Mouse (Mus musculus): ENCODE measurements around the gene Serf2. TPM values are rescaled to one million over a fixed set of nuclear protein-coding genes. Genes with fewer than 3 reads are reported as not detected.

Serf2 gene
- 459 and 792 TPM in 2 replicates for polyA plus RNA-seq (2012; rRNA removed)
- 635 and 646 TPM in 2 replicates for polyA plus RNA-seq (2014; fragmentation: Nextera tagmentation; extraction: Ambion mirVana)

DNA sequence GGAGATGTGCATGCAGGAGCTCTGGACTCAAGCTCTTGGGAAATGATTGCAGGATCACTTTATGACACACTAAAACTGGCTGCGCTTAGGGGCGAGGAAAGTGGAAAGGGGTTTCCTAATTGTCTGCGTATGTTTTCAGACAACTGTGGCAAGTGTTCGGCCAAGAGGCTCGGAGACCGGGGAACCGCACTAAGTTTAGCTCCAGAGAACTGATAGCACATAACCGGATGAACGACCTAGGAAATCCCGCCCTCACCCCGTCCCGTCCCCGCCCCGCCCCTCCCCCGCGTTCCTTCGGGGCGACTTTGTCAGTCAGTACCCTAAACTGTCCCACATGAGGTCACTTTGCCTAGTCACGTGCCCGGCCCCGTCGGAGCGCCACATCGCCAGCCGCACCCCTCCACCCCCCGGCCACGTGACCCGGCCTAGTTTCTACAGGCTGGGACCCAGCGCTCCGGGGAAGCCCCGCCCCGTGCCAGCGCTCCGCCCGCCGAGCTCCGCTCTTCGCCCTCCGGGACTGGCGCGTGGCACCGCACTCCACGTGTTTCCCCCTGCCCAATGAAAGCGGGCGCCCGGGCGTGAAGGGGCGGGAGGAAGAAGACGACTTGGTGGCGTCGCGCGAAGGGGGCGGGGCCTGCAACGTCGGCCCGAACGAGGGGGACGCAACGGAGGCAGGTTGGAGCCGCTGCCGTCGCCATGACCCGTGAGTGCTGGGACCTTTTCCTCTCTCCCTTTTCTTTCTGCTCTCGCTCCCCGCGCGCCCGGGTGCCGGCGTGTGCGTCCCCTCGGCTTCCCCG, at the start of gene Serf2:
Gene Serf2 (plus strand): TSS at position 457 of the 797 bp plus-strand sequence.
- peak within 1 kb of the TSS; percentile 99 for H3K4me3 ChIP-seq (replicated peaks; ENCODE audit: low read length)
- H3K27me3 ChIP-seq (ENCODE audit: control insufficient read depth, insufficient read depth, low read length), result no peaks in the 10 kb centered on the region
- no peaks in the 10 kb centered on the region for H3K9me3 ChIP-seq (ENCODE audit: control insufficient read depth, low read length)
- peak within 1 kb of the TSS; percentile 93 for H3K9ac ChIP-seq (ENCODE audit: low read depth, low read length, severe bottlenecking)
- peaks cover 32% of the 10 kb centered on the region for H3K36me3 ChIP-seq (ENCODE audit: control insufficient read depth, insufficient read depth, low read length)
- ATAC-seq (ENCODE audit: low FRiP score, low read depth) (peak; percentile 96), DNase-seq (ENCODE audit: low spot score) (peak; percentile 98)
- 2% methylated on average over 45 of the region's 74 CpGs for WGBS
- TF ChIP-seq POLR2A (IDR thresholded peaks at IDR 0.05; ENCODE audit: borderline replicate concordance, extremely low read depth, insufficient read depth, insufficient read length), result peak; percentile 97
- peak within 1 kb of the TSS; percentile 94 for H3K27ac ChIP-seq (replicated peaks; ENCODE audit: low read depth, low read length)
- H3K4me2 ChIP-seq (replicated peaks; ENCODE audit: low read depth, low read length, severe bottlenecking), result peak within 1 kb of the TSS; percentile 89
- H3K4me1 ChIP-seq (ENCODE audit: control insufficient read depth, insufficient read depth, low read length), result peaks cover 10% of the 10 kb centered on the region

DNA sequence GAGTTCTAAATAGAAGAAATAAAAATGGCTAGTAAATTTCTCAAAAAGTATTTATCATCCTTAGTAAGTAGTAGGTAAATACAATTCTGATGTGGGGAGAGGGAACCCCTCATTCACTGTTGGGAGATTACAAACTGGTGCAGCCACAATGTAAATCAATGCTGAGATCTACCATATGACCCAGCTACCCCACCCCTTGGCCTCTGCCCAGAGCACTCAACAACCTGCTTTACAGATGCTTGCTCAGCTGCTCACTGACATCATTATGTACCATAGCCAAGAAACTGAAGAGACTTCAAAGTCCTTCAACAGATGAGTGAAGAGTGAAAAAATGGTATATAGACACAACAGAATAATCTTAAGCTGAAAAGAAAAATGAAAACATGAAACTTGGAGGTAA, 45.7 kb upstream of the Serf2 start:
- H3K9me3 ChIP-seq (ENCODE audit: control insufficient read depth, low read length), result no peaks in the 10 kb centered on the region

DNA sequence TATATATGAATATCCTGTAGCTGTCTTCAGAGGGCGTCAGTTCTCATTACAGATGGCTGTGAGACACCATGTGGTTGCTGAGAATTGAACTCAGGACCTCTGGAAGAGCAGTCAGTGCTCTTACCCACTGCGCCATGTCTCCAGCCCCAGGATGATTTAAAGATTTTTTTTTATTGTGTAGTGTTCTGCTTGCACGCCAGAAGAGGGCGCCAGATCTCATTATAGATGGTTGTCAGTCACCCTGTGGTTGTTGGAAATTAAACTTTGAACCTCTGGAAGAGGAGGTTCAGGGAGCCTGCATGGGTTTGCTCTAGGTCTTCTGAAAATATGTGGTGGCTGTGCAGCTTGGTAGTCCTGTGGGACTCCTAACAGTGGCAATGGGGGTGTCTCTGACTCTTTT, 40.8 kb upstream of the Serf2 start:
- no peak for DNase-seq (ENCODE audit: low spot score)

More for the DNA sequence above, 45.7 kb upstream of the Serf2 start:
- DNase-seq (ENCODE audit: low spot score), result no peak
- ATAC-seq (ENCODE audit: low FRiP score, low read depth), result no peak
- Histone ChIP-seq H3K9ac (ENCODE audit: low read depth, low read length, severe bottlenecking) (no peak overlapping the region), H3K36me3 (ENCODE audit: control insufficient read depth, insufficient read depth, low read length) (no peaks in the 10 kb centered on the region), H3K4me1 (ENCODE audit: control insufficient read depth, insufficient read depth, low read length) (no peaks in the 10 kb centered on the region), H3K27me3 (ENCODE audit: control insufficient read depth, insufficient read depth, low read length) (no peaks in the 10 kb centered on the region), H3K4me3 (replicated peaks; ENCODE audit: low read length) (no peak overlapping the region), H3K27ac (replicated peaks; ENCODE audit: low read depth, low read length) (no peak overlapping the region), H3K4me2 (replicated peaks; ENCODE audit: low read depth, low read length, severe bottlenecking) (no peak overlapping the region)
- no peak for TF ChIP-seq POLR2A (IDR thresholded peaks at IDR 0.05; ENCODE audit: borderline replicate concordance, extremely low read depth, insufficient read depth, insufficient read length)

DNA sequence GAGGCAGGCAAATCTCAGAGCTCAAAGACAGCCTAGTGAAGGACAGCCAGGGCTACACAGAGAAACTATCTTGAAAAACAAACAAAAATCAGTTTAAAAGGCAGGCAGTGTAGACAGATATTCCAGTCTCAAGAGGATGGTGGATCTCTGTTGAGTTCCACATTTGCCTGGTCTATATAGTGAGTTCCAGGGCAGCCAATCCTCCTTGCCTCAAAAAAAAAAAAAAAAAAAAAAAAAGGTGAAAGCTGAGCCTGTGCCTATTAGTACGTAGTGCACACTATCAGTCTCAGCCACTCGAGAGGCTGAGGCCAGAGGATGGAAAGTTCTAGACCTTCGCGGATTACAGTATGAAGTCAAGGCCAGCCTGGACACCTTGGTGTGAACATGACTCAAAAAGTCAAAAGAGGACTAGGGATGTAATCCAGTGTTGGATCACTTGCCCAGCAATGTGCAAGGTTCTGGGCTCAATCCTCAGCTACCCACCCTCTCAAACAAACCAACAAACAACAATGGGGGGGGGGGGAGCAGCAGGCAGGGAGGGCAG, 36.1 kb upstream of the Serf2 start:
- no peak for ATAC-seq (ENCODE audit: low FRiP score, low read depth)
- WGBS, result 14% methylated on average over 4 of the region's 4 CpGs
- Histone ChIP-seq H3K36me3 (ENCODE audit: control insufficient read depth, insufficient read depth, low read length) (peaks cover 20% of the 10 kb centered on the region), H3K4me1 (ENCODE audit: control insufficient read depth, insufficient read depth, low read length) (peaks cover 18% of the 10 kb centered on the region), H3K27me3 (ENCODE audit: control insufficient read depth, insufficient read depth, low read length) (no peaks in the 10 kb centered on the region), H3K9me3 (ENCODE audit: control insufficient read depth, low read length) (no peaks in the 10 kb centered on the region), H3K9ac (ENCODE audit: low read depth, low read length, severe bottlenecking) (peak overlapping the region; percentile 97), H3K4me2 (replicated peaks; ENCODE audit: low read depth, low read length, severe bottlenecking) (peak overlapping the region; percentile 74), H3K4me3 (replicated peaks; ENCODE audit: low read length) (peak overlapping the region; percentile 66), H3K27ac (replicated peaks; ENCODE audit: low read depth, low read length) (peak overlapping the region; percentile 97)
- peak; percentile 11 for DNase-seq (ENCODE audit: low spot score)
- TF ChIP-seq POLR2A (IDR thresholded peaks at IDR 0.05; ENCODE audit: borderline replicate concordance, extremely low read depth, insufficient read depth, insufficient read length), result no peak

More for the DNA sequence above, 40.8 kb upstream of the Serf2 start:
- TF ChIP-seq POLR2A (IDR thresholded peaks at IDR 0.05; ENCODE audit: borderline replicate concordance, extremely low read depth, insufficient read depth, insufficient read length), result no peak
- no peak for ATAC-seq (ENCODE audit: low FRiP score, low read depth)
- no peak overlapping the region for H3K4me2 ChIP-seq (replicated peaks; ENCODE audit: low read depth, low read length, severe bottlenecking)
- H3K4me1 ChIP-seq (ENCODE audit: control insufficient read depth, insufficient read depth, low read length), result peaks cover 3% of the 10 kb centered on the region
- 33% methylated on average over 4 of the region's 4 CpGs for WGBS
- no peak overlapping the region for H3K4me3 ChIP-seq (replicated peaks; ENCODE audit: low read length)
- no peak overlapping the region for H3K9ac ChIP-seq (ENCODE audit: low read depth, low read length, severe bottlenecking)
- H3K27ac ChIP-seq (replicated peaks; ENCODE audit: low read depth, low read length), result no peak overlapping the region
- H3K9me3 ChIP-seq (ENCODE audit: control insufficient read depth, low read length), result no peaks in the 10 kb centered on the region
- H3K27me3 ChIP-seq (ENCODE audit: control insufficient read depth, insufficient read depth, low read length), result no peaks in the 10 kb centered on the region
- H3K36me3 ChIP-seq (ENCODE audit: control insufficient read depth, insufficient read depth, low read length), result no peaks in the 10 kb centered on the region; the same call in 1 of the 2 replicates

DNA sequence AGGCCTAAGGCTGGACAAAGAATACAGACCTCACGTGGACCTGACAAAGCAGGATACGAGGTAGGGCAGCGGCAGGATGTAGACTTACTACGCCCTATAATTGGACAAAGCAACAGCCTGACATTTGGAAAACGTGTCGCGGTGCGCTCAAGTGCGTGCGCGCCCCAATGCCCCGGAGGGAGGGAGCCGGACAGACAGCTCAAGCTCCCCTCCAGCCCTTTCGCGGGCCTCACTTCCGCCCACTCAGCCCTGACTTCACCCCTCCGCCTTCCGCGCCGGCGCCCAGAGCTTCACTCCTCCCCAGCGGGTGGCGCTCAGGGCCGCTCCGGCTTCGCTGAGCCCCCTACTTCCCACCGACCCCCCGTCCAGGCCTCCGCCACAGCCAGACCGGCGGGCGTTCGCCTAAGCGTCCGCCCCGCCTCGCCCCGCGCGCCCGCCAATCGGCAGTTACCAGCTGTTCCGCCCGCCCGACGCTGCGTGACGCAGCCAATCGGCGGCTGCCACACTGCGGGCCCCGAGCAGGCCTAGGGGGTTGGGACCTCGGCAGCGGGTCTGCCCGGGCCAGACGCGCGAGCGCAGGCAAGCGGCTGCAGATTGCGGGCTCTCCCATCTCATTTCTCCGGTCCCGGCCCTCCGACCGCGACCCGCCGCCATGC, 35.5 kb upstream of the Serf2 start, which contains the start of the genes Pdia3 and Catsper2:
Gene Pdia3 (plus strand): TSS at position 389 of the 656 bp plus-strand sequence.
Gene Catsper2 (minus strand): TSS at position 406 of the 656 bp plus-strand sequence.
- peak; percentile 88; the same call in 1 of the 2 replicates for TF ChIP-seq POLR2A (IDR thresholded peaks at IDR 0.05; ENCODE audit: borderline replicate concordance, extremely low read depth, insufficient read depth, insufficient read length)
- peak within 1 kb of the TSS; percentile 97 for H3K9ac ChIP-seq (ENCODE audit: low read depth, low read length, severe bottlenecking)
- no peaks in the 10 kb centered on the region for H3K9me3 ChIP-seq (ENCODE audit: control insufficient read depth, low read length)
- H3K27me3 ChIP-seq (ENCODE audit: control insufficient read depth, insufficient read depth, low read length), result no peaks in the 10 kb centered on the region
- WGBS, result under 1% methylated on average over 40 of the region's 68 CpGs
- peak within 1 kb of the TSS; percentile 66 for H3K4me3 ChIP-seq (replicated peaks; ENCODE audit: low read length)
- H3K4me2 ChIP-seq (replicated peaks; ENCODE audit: low read depth, low read length, severe bottlenecking), result peak within 1 kb of the TSS; percentile 74
- ATAC-seq (ENCODE audit: low FRiP score, low read depth) (peak; percentile 98), DNase-seq (ENCODE audit: low spot score) (peak; percentile 97)
- peak within 1 kb of the TSS; percentile 97 for H3K27ac ChIP-seq (replicated peaks; ENCODE audit: low read depth, low read length)
- H3K4me1 ChIP-seq (ENCODE audit: control insufficient read depth, insufficient read depth, low read length), result peaks cover 18% of the 10 kb centered on the region
- peaks cover 26% of the 10 kb centered on the region for H3K36me3 ChIP-seq (ENCODE audit: control insufficient read depth, insufficient read depth, low read length)

Data from limb, embryonic 14.5 days (tissue).